Mouse (Mus musculus) midbrain, embryonic 12.5 days (tissue): ENCODE results near the gene Dnmt3b. TPM values are rescaled to one million over a fixed set of nuclear protein-coding genes. Genes with fewer than 3 reads are reported as not detected.
A peak's percentile ranks its signal among the peaks of the same experiment; 100 is the strongest.

Experiments
- ATAC-seq: fragments of 200-750 bp; cut with Nextera tagmentation; 2 replicates; pipeline ENCODE4 v1.8.0; 2017; ENCODE audit warnings: low read depth, moderate TSS enrichment, moderate library complexity; ENCODE audit not compliant: low FRiP score
- H3K27ac ChIP-seq: fragments of 300-500 bp; sonication (generic); replicated peaks from 2 replicates; pipeline ENCODE4 v1.5.1; 2016; ENCODE audit warnings: mild to moderate bottlenecking
- H3K27me3 ChIP-seq: fragments of 300-500 bp; sonication (generic); 2 replicates; pipeline ENCODE4 v1.6.1; 2016; ENCODE audit warnings: mild to moderate bottlenecking
- H3K36me3 ChIP-seq: fragments of 300-500 bp; sonication (generic); 2 replicates; pipeline ENCODE4 v1.6.1; 2016
- H3K4me1 ChIP-seq: fragments of 300-500 bp; sonication (generic); 2 replicates; pipeline ENCODE4 v1.6.1; 2016
- H3K4me2 ChIP-seq: fragments of 300-500 bp; sonication (generic); replicated peaks from 2 replicates; pipeline ENCODE4 v1.6.1; 2016; ENCODE audit warnings: mild to moderate bottlenecking, moderate library complexity
- H3K4me3 ChIP-seq: fragments of 300-500 bp; sonication (generic); 2 replicates; pipeline ENCODE4 v1.5.1; 2016; ENCODE audit warnings: mild to moderate bottlenecking
- H3K9ac ChIP-seq: fragments of 300-500 bp; sonication (generic); replicated peaks from 2 replicates; pipeline ENCODE4 v1.6.1; 2016; ENCODE audit warnings: mild to moderate bottlenecking, moderate library complexity
- H3K9me3 ChIP-seq: fragments of 300-500 bp; sonication (generic); 2 replicates; pipeline ENCODE4 v1.6.1; 2016; ENCODE audit warnings: mild to moderate bottlenecking
- WGBS: fragments of 180-500 bp; shearing (Covaris S2); methylation state at CpG from one replicate; pipeline ENCODE4 v1.1.7; 2016; 5-methylcytosine and 5-hydroxymethylcytosine counted together
- polyA plus RNA-seq: library from polyadenylated mRNA; unstranded; fragments of >200 nt; fragmentation: Nextera tagmentation; extraction: Ambion mirVana; gene quantifications from 2 replicates; pipeline ENCODE4 v1.2.1, GENCODE M21; 2016

Dnmt3b gene
- 10.3 and 12.5 TPM in 2 replicates for polyA plus RNA-seq

GRCm38 (mm10) chr2:153649298-153650013 lies at the start of gene Dnmt3b:
TSS of gene Dnmt3b (plus strand) at chr2:153649450.
- peak; percentile 88 for ATAC-seq
- Histone ChIP-seq H3K27ac (peak within 1 kb of the TSS; percentile 67), H3K4me1 (peaks cover 22% of the 10 kb centered on the region), H3K27me3 (peaks cover 16% of the 10 kb centered on the region), H3K9ac (peak within 1 kb of the TSS; percentile 89), H3K9me3 (no peaks in the 10 kb centered on the region), H3K36me3 (no peaks in the 10 kb centered on the region), H3K4me2 (peak within 1 kb of the TSS; percentile 92), H3K4me3 (peak within 1 kb of the TSS; percentile 89)
- under 1% methylated on average over 75 of the region's 93 CpGs for WGBS

DNA sequence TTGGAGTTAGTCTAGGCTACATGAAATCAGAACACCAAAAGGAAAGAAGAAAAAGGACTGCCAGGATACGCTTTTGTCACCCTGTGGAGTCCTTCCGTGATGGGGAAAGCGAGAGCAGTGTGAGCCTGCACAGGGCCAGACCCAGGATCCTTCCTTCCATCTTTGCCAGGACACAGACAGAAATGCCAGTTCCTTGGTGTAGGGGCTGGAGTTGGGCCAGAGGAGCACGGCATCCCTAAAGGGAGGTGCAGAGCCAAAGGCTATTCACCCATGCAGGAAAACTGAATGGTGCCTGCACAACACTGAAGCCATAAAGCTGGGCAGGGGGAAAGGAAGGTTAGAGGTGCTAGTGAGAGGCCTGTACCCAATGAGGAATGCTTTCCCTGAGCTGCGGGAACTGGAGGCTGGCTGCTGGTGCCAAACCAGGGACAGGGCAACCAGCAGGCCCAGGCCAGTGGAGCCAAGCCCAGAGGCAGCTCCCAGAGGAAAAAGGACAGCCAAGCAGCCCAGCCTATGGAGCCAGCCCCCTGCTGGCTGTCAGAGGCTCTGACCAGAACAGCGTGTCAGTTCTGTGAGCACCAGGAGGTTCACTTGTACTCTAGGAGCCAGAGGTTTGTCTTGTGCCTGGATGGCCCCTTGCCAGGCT lies 49.1 kb upstream of the Dnmt3b start:
- no peaks in the 10 kb centered on the region for H3K9me3 ChIP-seq
- 62% methylated on average over 6 of the region's 6 CpGs for WGBS
- H3K4me3 ChIP-seq: no peak overlapping the region
- H3K4me1 ChIP-seq: peaks cover 16% of the 10 kb centered on the region
- no peak overlapping the region for H3K9ac ChIP-seq
- no peaks in the 10 kb centered on the region for H3K27me3 ChIP-seq
- 0 out of 2 replicates have a peak overlapping the region, but pooled peaks have one; percentile 20 for H3K27ac ChIP-seq
- no peak overlapping the region for H3K4me2 ChIP-seq
- H3K36me3 ChIP-seq: no peaks in the 10 kb centered on the region
- ATAC-seq: peak; percentile 76

GRCm38 (mm10) chr2:153600667-153601648 lies 48.3 kb upstream of the Dnmt3b start:
- peak; percentile 23; the same call in 1 of the 2 replicates for ATAC-seq

GRCm38 (mm10) chr2:153603724-153604123 lies 45.5 kb upstream of the Dnmt3b start:
- Histone ChIP-seq H3K4me1 (peaks cover 16% of the 10 kb centered on the region), H3K4me2 (no peak overlapping the region)
- no peak for ATAC-seq

More at GRCm38 (mm10) chr2:153600667-153601648, 48.3 kb upstream of the Dnmt3b start:
- Histone ChIP-seq H3K27ac (0 out of 2 replicates have a peak overlapping the region, but pooled peaks have one; percentile 20), H3K36me3 (no peaks in the 10 kb centered on the region), H3K4me2 (peak overlapping the region; percentile 11; the same call in 1 of the 2 replicates), H3K4me1 (peaks cover 16% of the 10 kb centered on the region), H3K4me3 (no peak overlapping the region), H3K9ac (no peak overlapping the region), H3K9me3 (no peaks in the 10 kb centered on the region), H3K27me3 (no peaks in the 10 kb centered on the region)
- WGBS: 41% methylated on average over 16 of the region's 16 CpGs

DNA sequence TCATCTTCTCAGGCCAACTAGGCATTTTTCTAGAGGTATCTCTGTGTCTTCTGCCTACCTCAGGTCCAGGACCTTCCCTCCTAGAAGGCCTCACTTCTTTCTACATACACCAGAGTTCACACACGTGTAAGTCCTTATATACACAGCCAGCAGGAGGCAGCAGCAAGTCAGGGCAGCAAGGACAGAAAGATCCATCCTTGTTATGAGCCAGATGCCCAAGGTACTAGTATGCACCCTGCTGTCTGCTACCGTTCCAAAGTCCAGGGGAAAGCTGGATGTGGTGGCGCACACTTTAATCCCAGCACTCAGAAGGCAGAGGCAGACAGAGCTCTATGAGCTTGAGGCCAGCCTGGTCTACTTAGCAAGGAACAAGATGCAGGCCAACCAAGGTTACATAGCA lies 42.8 kb upstream of the Dnmt3b start:
- Histone ChIP-seq H3K27ac (no peak overlapping the region), H3K4me3 (no peak overlapping the region), H3K36me3 (no peaks in the 10 kb centered on the region), H3K27me3 (no peaks in the 10 kb centered on the region), H3K9ac (no peak overlapping the region), H3K4me2 (no peak overlapping the region), H3K9me3 (no peaks in the 10 kb centered on the region), H3K4me1 (peaks cover 19% of the 10 kb centered on the region)
- no peak for ATAC-seq
- WGBS: 76% methylated on average over 3 of the region's 3 CpGs

More at GRCm38 (mm10) chr2:153603724-153604123, 45.5 kb upstream of the Dnmt3b start:
- WGBS: 33% methylated on average over 4 of the region's 4 CpGs
- H3K27ac ChIP-seq: no peak overlapping the region
- no peaks in the 10 kb centered on the region for H3K27me3 ChIP-seq
- H3K9ac ChIP-seq: no peak overlapping the region
- no peak overlapping the region for H3K4me3 ChIP-seq
- H3K36me3 ChIP-seq: no peaks in the 10 kb centered on the region
- no peaks in the 10 kb centered on the region for H3K9me3 ChIP-seq

- Histone ChIP-seq H3K27me3 (no peaks in the 10 kb centered on the region), H3K9me3 (no peaks in the 10 kb centered on the region), H3K4me2 (no peak overlapping the region), H3K4me3 (no peak overlapping the region), H3K4me1 (peaks cover 22% of the 10 kb centered on the region), H3K27ac (no peak overlapping the region), H3K36me3 (no peaks in the 10 kb centered on the region), H3K9ac (no peak overlapping the region)
- 83% methylated on average over 13 of the region's 13 CpGs for WGBS
- ATAC-seq: no peak
Measured at GRCm38 (mm10) chr2:153607870-153608515, 41.3 kb upstream of the Dnmt3b start.

DNA sequence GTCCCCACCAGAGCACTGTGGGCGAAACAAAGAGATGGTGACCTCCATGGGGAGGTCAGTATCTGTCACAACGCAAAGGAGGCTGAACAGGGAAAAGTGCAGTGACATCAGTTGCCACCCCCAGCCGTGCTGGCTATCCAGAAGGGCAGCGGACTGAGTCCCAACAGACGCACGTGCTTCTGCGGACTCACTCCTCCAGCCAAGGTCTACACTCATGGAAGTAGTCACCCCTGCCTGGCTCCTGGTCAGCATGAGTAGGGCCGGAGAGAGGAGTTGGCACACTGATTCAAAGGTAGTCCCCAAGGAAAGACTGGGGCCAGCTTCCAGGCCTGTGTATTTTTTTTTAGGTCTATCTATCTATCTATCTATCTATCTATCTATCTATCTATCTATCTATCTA lies 40.2 kb upstream of the Dnmt3b start:
- no peak overlapping the region for H3K9ac ChIP-seq
- no peaks in the 10 kb centered on the region for H3K36me3 ChIP-seq
- ATAC-seq: no peak
- H3K27ac ChIP-seq: no peak overlapping the region
- no peak overlapping the region for H3K4me2 ChIP-seq
- no peak overlapping the region for H3K4me3 ChIP-seq
- no peaks in the 10 kb centered on the region for H3K27me3 ChIP-seq
- H3K4me1 ChIP-seq: peaks cover 24% of the 10 kb centered on the region
- no peaks in the 10 kb centered on the region for H3K9me3 ChIP-seq
- WGBS: 64% methylated on average over 8 of the region's 8 CpGs

- ATAC-seq: peak; percentile 69
- no peaks in the 10 kb centered on the region for H3K36me3 ChIP-seq
- 7% methylated on average over 9 of the region's 9 CpGs for WGBS
- no peak overlapping the region for H3K9ac ChIP-seq
- H3K4me3 ChIP-seq: no peak overlapping the region
- H3K27me3 ChIP-seq: no peaks in the 10 kb centered on the region
- H3K4me1 ChIP-seq: peaks cover 24% of the 10 kb centered on the region
- H3K27ac ChIP-seq: peak overlapping the region; percentile 89; the same call in 1 of the 2 replicates
- no peaks in the 10 kb centered on the region for H3K9me3 ChIP-seq
- H3K4me2 ChIP-seq: 0 out of 2 replicates have a peak overlapping the region, but pooled peaks have one; percentile 5
Measured at GRCm38 (mm10) chr2:153609548-153609947, 39.7 kb upstream of the Dnmt3b start.

GRCm38 (mm10) chr2:153610426-153611240 lies 38.6 kb upstream of the Dnmt3b start:
- H3K4me1 ChIP-seq: peaks cover 24% of the 10 kb centered on the region
- peaks cover 7% of the 10 kb centered on the region; the same call in 1 of the 2 replicates for H3K36me3 ChIP-seq
- WGBS: 17% methylated on average over 14 of the region's 14 CpGs
- peak; percentile 58 for ATAC-seq
- H3K4me3 ChIP-seq: no peak overlapping the region
- 0 out of 2 replicates have a peak overlapping the region, but pooled peaks have one; percentile 12 for H3K4me2 ChIP-seq
- H3K27me3 ChIP-seq: no peaks in the 10 kb centered on the region
- H3K9ac ChIP-seq: peak overlapping the region; percentile 32; the same call in 1 of the 2 replicates
- H3K9me3 ChIP-seq: no peaks in the 10 kb centered on the region
- peak overlapping the region; percentile 89 for H3K27ac ChIP-seq

GRCm38 (mm10) chr2:153611241-153611630 lies 38.0 kb upstream of the Dnmt3b start:
- 62% methylated on average over 7 of the region's 7 CpGs for WGBS

More at GRCm38 (mm10) chr2:153611241-153611630, 38.0 kb upstream of the Dnmt3b start:
- Histone ChIP-seq H3K27ac (peak overlapping the region; percentile 89), H3K4me3 (no peak overlapping the region), H3K9ac (peak overlapping the region; percentile 32; the same call in 1 of the 2 replicates), H3K4me2 (0 out of 2 replicates have a peak overlapping the region, but pooled peaks have one; percentile 12), H3K27me3 (no peaks in the 10 kb centered on the region), H3K9me3 (no peaks in the 10 kb centered on the region), H3K4me1 (peaks cover 24% of the 10 kb centered on the region), H3K36me3 (peaks cover 7% of the 10 kb centered on the region; the same call in 1 of the 2 replicates)
- 0 out of 2 replicates have a peak, but pooled peaks have one; percentile 10 for ATAC-seq
